Mouse (Mus musculus) liver, embryonic 14.5 days (tissue): ENCODE measurements around the gene Dgat2. TPM values are rescaled to one million over a fixed set of nuclear protein-coding genes. Genes with fewer than 3 reads are reported as not detected.

ENCODE experiments used
- ATAC-seq: fragments of 200-750 bp; cut with Nextera tagmentation; 2 replicates; pipeline ENCODE4 v1.8.0; 2017; ENCODE audit warnings: moderate number of reproducible peaks, mild to moderate bottlenecking, moderate library complexity; ENCODE audit not compliant: insufficient read depth
- DNase-seq, 3 experiments: peaks; one replicate each; pipeline ENCODE4 v3.0.0-alpha.2; 2012 to 2013; ENCODE audit warnings: low read depth in 3 of 3, low spot score in 3 of 3
- H3K27ac ChIP-seq: fragments of 300-500 bp; sonication (generic); 2 replicates; pipeline ENCODE4 v1.5.1; 2014; ENCODE audit warnings: moderate library complexity, mild to moderate bottlenecking, control low read depth, inconsistent platforms
- H3K27me3 ChIP-seq: fragments of 300-500 bp; sonication (generic); 2 replicates; pipeline ENCODE4 v1.6.1; 2014; ENCODE audit warnings: mild to moderate bottlenecking, low read length, moderate library complexity; ENCODE audit not compliant: control insufficient read depth, insufficient read depth
- H3K36me3 ChIP-seq: fragments of 300-500 bp; sonication (generic); replicated peaks from 2 replicates; pipeline ENCODE4 v1.6.1; 2014; ENCODE audit warnings: low read depth; ENCODE audit not compliant: control insufficient read depth, insufficient read depth
- H3K4me1 ChIP-seq, 2 experiments: fragments of 200-500 bp in 1 of 2; fragments of 300-500 bp in 1 of 2; sonication (generic) in 1 of 2; replicated peaks; 2 replicates each; pipeline ENCODE4 v1.6.1; 2012 to 2014; ENCODE audit warnings: antibody characterized with exemption in 1 of 2, inconsistent platforms in 1 of 2, low read length in 1 of 2; ENCODE audit not compliant: control insufficient read depth in 2 of 2, insufficient read depth in 2 of 2
- H3K4me2 ChIP-seq: fragments of 300-500 bp; sonication (generic); 2 replicates; pipeline ENCODE4 v1.6.1; 2014; ENCODE audit warnings: low read depth, mild to moderate bottlenecking, control low read depth, moderate library complexity
- H3K4me3 ChIP-seq, 2 experiments: fragments of 200-500 bp in 1 of 2; fragments of 300-500 bp in 1 of 2; sonication (generic) in 1 of 2; 2 replicates each; pipeline ENCODE4 v1.5.1; 2012 to 2014; ENCODE audit warnings: low read depth in 2 of 2, low read length in 2 of 2, mild to moderate bottlenecking in 2 of 2, control low read depth in 1 of 2, inconsistent platforms in 1 of 2, moderate library complexity in 1 of 2; ENCODE audit not compliant: insufficient read depth in 1 of 2
- H3K9ac ChIP-seq: fragments of 300-500 bp; sonication (generic); replicated peaks from 2 replicates; pipeline ENCODE4 v1.6.1; 2014; ENCODE audit warnings: mild to moderate bottlenecking, control low read depth, moderate library complexity
- H3K9me3 ChIP-seq: fragments of 300-500 bp; sonication (generic); 2 replicates; pipeline ENCODE4 v1.6.1; 2016; ENCODE audit warnings: low read length, mixed read lengths; ENCODE audit not compliant: control insufficient read depth
- CTCF ChIP-seq: IDR thresholded peaks from 2 replicates; pipeline ENCODE4 v1.5.1; 2016; ENCODE audit warnings: antibody characterized with exemption, low read depth, control low read depth
- EP300 ChIP-seq: IDR thresholded peaks from 2 replicates; pipeline ENCODE4 v1.6.1; 2016; ENCODE audit warnings: antibody characterized with exemption, low read depth
- WGBS: fragments of 180-500 bp; shearing (Covaris S2); extraction: QIAGEN DNeasy Blood & Tissue Kit; methylation state at CpG from one replicate; pipeline ENCODE4 v1.1.7; 2014; ENCODE audit not compliant: insufficient replicate concordance; 5-methylcytosine and 5-hydroxymethylcytosine counted together
- polyA plus RNA-seq, 2 experiments: library from polyadenylated mRNA; depleted of rRNA in 1 of 2; stranded (reverse) in 1 of 2; unstranded in 1 of 2; fragments of >200 nt; fragmentation: Nextera tagmentation in 1 of 2; extraction: Ambion mirVana in 1 of 2; gene quantifications; 2 replicates each; pipeline versions ENCODE4 v1.2.1 to v1.2.3; 2012 to 2014

Gene Dgat2
- polyA plus RNA-seq, 2 experiments: 44.0 to 66.8 TPM

DNA sequence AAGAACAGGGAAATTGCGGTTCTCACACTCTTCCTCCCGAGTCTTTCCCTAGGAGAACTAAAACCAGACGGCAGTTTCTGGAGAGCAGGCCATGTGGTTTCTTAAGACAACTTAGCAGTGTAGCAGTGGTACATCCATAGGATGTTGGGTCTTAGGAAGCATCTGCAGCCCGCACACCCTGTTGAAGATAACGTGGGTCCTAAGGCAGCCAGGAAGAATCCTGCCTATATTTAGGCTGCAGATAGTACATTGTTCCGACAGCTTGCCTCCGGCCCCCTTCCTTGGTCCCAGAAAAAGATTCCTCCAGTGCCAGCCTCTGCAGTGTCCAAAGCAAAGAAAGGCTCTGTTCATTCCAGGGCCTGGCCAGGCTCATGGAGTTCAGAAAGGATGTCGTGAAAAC, 16.4 kb downstream of the Dgat2 start:
- no peak overlapping the region for H3K4me3 ChIP-seq
- no peak overlapping the region for H3K27ac ChIP-seq
- no peak overlapping the region for H3K9ac ChIP-seq
- no peaks in the 10 kb centered on the region for H3K36me3 ChIP-seq
- H3K4me2 ChIP-seq: no peak overlapping the region
- no peak for TF ChIP-seq EP300
- TF ChIP-seq CTCF: no peak
- ATAC-seq (no peak), DNase-seq (no peak)
- WGBS: 61% methylated on average over 8 of the region's 8 CpGs
- H3K9me3 ChIP-seq: no peaks in the 10 kb centered on the region
- no peaks in the 10 kb centered on the region for H3K27me3 ChIP-seq
- H3K4me1 ChIP-seq: peaks cover 0 to 21% of the 10 kb centered on the region in 2 experiments; a peak in 2 of 4 replicates

DNA sequence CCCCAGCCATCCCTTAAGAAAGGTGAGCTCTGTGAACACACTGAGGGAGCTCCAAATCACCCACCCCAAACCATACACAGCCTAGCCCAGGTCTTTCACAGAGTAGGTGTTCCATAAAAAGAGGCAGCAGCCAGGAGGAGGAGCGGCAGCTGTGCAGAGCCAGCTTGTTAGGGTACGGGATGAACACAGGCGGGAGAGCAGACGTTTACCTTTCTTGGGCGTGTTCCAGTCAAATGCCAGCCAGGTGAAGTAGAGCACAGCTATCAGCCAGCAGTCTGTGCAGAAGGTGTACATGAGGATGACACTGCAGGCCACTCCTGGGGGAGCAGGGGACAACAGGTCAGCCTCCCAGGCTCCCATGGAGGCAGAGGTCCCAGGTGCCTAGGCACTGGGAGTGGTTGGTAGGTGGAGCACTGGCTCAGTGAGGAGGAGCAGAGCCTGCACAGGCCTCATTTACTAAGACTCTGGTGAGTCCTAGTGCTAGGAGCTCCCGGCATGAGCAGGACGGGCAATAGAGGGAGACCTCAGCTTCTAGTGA, 17.6 kb downstream of the Dgat2 start:
- DNase-seq (no peak), ATAC-seq (no peak)
- no peaks in the 10 kb centered on the region for H3K9me3 ChIP-seq
- no peaks in the 10 kb centered on the region for H3K36me3 ChIP-seq
- no peak overlapping the region for H3K27ac ChIP-seq
- no peaks in the 10 kb centered on the region for H3K27me3 ChIP-seq
- H3K4me2 ChIP-seq: no peak overlapping the region
- TF ChIP-seq EP300: no peak
- no peak overlapping the region for H3K4me3 ChIP-seq
- WGBS: 74% methylated on average over 7 of the region's 7 CpGs
- no peak overlapping the region for H3K9ac ChIP-seq
- H3K4me1 ChIP-seq: peaks cover 0 to 20% of the 10 kb centered on the region in 2 experiments; a peak in 2 of 4 replicates

DNA sequence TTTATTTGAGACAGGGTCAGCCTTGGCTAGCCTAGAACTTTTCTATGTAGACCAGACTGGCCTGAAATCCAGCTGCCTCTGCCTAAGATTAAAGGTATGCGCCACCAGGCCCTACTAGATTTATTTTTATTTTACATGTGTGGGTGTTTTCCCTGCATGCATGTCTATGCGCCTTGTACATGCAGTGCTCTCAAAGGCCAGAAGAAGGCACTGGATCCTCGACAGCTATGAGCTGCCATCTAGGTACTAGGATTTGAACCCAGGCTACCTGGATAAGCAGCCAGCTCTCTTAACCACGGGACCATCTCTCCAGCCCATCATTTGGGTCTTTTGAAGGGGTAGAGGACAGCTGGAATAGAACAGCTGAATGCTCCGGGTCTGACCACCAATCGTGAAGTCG, 20.1 kb downstream of the Dgat2 start:
- Histone ChIP-seq H3K36me3 (no peaks in the 10 kb centered on the region), H3K27ac (no peak overlapping the region), H3K9ac (no peak overlapping the region), H3K4me1 (peaks cover 0 to 14% of the 10 kb centered on the region in 2 experiments; a peak in 2 of 4 replicates), H3K27me3 (no peaks in the 10 kb centered on the region), H3K9me3 (no peaks in the 10 kb centered on the region), H3K4me2 (no peak overlapping the region), H3K4me3 (no peak overlapping the region)
- TF ChIP-seq CTCF: no peak
- TF ChIP-seq EP300: no peak
- no peak for ATAC-seq
- WGBS: 68% methylated on average over 7 of the region's 7 CpGs
- DNase-seq: no peak

DNA sequence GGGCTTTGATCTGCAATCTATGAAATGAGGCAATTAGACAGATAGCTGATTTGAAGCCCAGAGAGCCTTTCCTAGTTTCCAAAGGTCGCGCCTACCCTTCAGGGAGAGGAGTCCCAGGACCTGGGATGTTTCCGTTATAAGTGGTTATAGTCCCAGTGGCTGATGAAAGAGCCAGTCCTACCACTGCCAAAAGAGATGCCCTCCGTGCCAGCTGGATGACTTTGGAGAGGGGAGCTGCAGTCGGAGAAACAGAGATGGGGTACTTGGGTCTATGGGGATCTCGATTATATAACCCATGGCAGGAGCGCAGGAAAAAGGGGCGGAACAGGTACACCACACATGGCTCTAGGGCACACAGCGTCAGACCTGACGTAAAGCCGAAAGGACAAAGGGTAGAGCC, 20.6 kb downstream of the Dgat2 start:
- WGBS: 76% methylated on average over 11 of the region's 11 CpGs
- no peaks in the 10 kb centered on the region for H3K36me3 ChIP-seq
- H3K27me3 ChIP-seq: no peaks in the 10 kb centered on the region
- no peak overlapping the region for H3K4me2 ChIP-seq
- no peaks in the 10 kb centered on the region for H3K9me3 ChIP-seq
- H3K9ac ChIP-seq: no peak overlapping the region
- peaks cover 0 to 11% of the 10 kb centered on the region in 2 experiments; a peak in 2 of 4 replicates for H3K4me1 ChIP-seq
- no peak for DNase-seq
- no peak overlapping the region for H3K27ac ChIP-seq
- TF ChIP-seq EP300 (no peak), CTCF (no peak)
- ATAC-seq: no peak
- H3K4me3 ChIP-seq: no peak overlapping the region

DNA sequence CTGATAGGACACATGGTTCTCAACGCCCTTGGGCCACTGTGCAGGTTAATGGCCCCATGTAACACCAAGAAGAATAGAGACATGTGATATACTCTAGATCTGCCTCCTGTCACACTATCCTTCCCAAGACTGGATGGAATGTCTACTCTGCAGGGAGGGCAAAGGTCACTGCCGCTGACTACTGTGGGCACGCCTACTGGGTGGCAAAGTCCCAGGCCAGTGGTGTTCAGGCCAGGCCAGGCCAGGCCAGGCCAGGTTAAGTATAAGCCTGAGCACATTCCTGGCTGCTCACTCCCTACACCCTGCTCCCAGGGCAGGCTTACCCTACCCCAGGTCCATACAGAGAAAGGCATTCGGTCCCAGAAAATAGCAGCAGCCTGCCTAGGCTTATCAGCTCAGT, 21.0 kb downstream of the Dgat2 start:
- H3K4me2 ChIP-seq: no peak overlapping the region

More for the DNA sequence above, 21.0 kb downstream of the Dgat2 start:
- peaks cover 0 to 12% of the 10 kb centered on the region in 2 experiments; a peak in 2 of 4 replicates for H3K4me1 ChIP-seq
- H3K9me3 ChIP-seq: no peaks in the 10 kb centered on the region
- ATAC-seq (peak; percentile 67), DNase-seq (peak in 1 of 3 experiments; percentile 31)
- no peaks in the 10 kb centered on the region for H3K36me3 ChIP-seq
- WGBS: 42% methylated on average over 4 of the region's 4 CpGs
- no peak overlapping the region for H3K9ac ChIP-seq
- H3K27me3 ChIP-seq: no peaks in the 10 kb centered on the region
- TF ChIP-seq CTCF (no peak), EP300 (no peak)
- H3K27ac ChIP-seq: no peak overlapping the region
- no peak overlapping the region for H3K4me3 ChIP-seq
